Mouse (Mus musculus) kidney, adult 2 months (tissue): ENCODE measurements at regions not wholly inside any gene's neighbourhood (a gene's known extent, or its start where the extent isn't known, plus 50 kb on each side); places are given as distances from the start of the nearest gene placed in this dataset.
"Not testable (repeated sequence)": the region's sequence is repeated elsewhere in the genome, so short reads cannot be mapped to it uniquely, and the experiment has no call there.

Experiments
- DNase-seq: peaks from one replicate; pipeline ENCODE4 v3.0.0; 2021
- H3K27ac ChIP-seq: fragments of 200-500 bp; 2 replicates; pipeline ENCODE4 v1.5.1; 2012; ENCODE audit warnings: low read depth, low read length, control low read depth, inconsistent platforms; ENCODE audit not compliant: insufficient read depth
- H3K27me3 ChIP-seq: fragments of 200-500 bp; replicated peaks from 2 replicates; pipeline ENCODE4 v1.6.1; 2012; ENCODE audit warnings: mild to moderate bottlenecking, moderate library complexity, low read length, inconsistent platforms; ENCODE audit not compliant: control insufficient read depth, insufficient read depth
- H3K36me3 ChIP-seq: fragments of 200-500 bp; 2 replicates; pipeline ENCODE4 v1.6.1; 2012; ENCODE audit warnings: mild to moderate bottlenecking, moderate library complexity, low read length, inconsistent platforms; ENCODE audit not compliant: control insufficient read depth, insufficient read depth
- H3K4me1 ChIP-seq: fragments of 200-500 bp; 2 replicates; pipeline ENCODE4 v1.6.1; 2011; ENCODE audit warnings: low read length; ENCODE audit not compliant: control insufficient read depth, insufficient read depth
- H3K4me3 ChIP-seq: fragments of 200-500 bp; 2 replicates; pipeline ENCODE4 v1.5.1; 2011; ENCODE audit warnings: mild to moderate bottlenecking, low read depth, low read length, control low read depth; ENCODE audit not compliant: insufficient read depth
- CTCF ChIP-seq: fragments of 200-500 bp; conservative IDR thresholded peaks from 2 replicates; pipeline ENCODE4 v1.5.1; 2011; ENCODE audit warnings: low read depth, mild to moderate bottlenecking, control low read depth, low read length, moderate library complexity, mixed read lengths; ENCODE audit not compliant: insufficient read depth, insufficient read length
- POLR2A ChIP-seq: fragments of 200-500 bp; IDR thresholded peaks from one replicate; pipeline ENCODE4 v1.6.1; 2011; ENCODE audit warnings: low read depth, low read length, control low read depth
- WGBS: fragments of 180-500 bp; shearing (Covaris S2); methylation state at CpG from one replicate; pipeline ENCODE4 v1.1.7; 2018; 5-methylcytosine and 5-hydroxymethylcytosine counted together

- no peak for DNase-seq
- TF ChIP-seq POLR2A (no peak), CTCF (no peak)
- WGBS: 43% methylated on average over 1 of the region's 1 CpGs
- H3K4me1 ChIP-seq: no peaks in the 10 kb centered on the region
- no peaks in the 10 kb centered on the region for H3K36me3 ChIP-seq
- H3K4me3 ChIP-seq: no peak overlapping the region
- no peak overlapping the region for H3K27ac ChIP-seq
- H3K27me3 ChIP-seq: no peaks in the 10 kb centered on the region
Observed at GRCm38 (mm10) chr3:118194754-118195153, 326.0 kb upstream of the Snx7 start.

- no peak for DNase-seq
- no peaks in the 10 kb centered on the region for H3K36me3 ChIP-seq
- TF ChIP-seq POLR2A (no peak), CTCF (no peak)
- H3K27me3 ChIP-seq: no peaks in the 10 kb centered on the region
- no peaks in the 10 kb centered on the region for H3K4me1 ChIP-seq
- H3K4me3 ChIP-seq: no peak overlapping the region
- no peak overlapping the region for H3K27ac ChIP-seq
Observed at GRCm38 (mm10) chr3:118189382-118189781, 320.6 kb upstream of the Snx7 start.

DNA sequence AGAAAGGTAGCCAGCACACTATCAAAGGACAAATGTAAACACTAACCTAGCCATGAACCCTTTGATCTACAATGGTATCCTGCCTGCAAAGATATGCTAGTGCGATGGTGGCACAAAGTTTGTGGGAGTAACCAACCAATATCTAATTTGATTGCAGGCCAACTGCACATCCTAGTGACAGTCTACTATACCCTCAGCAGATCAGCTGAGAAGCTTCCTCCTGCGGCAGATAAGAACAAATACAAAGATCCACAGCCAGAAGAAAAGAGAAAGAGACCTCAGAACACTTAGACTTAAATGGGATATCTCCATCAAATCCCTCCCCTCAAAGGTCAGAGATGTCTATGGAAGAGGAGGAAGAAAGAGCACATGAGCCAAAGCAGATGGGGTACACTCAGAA, 308.7 kb upstream of the Snx7 start:
- Histone ChIP-seq H3K4me3 (no peak overlapping the region), H3K4me1 (no peaks in the 10 kb centered on the region), H3K27me3 (no peaks in the 10 kb centered on the region), H3K27ac (no peak overlapping the region), H3K36me3 (no peaks in the 10 kb centered on the region)
- no peak for TF ChIP-seq POLR2A
- TF ChIP-seq CTCF: no peak
- 94% methylated on average over 2 of the region's 2 CpGs for WGBS
- DNase-seq: no peak

GRCm38 (mm10) chr3:118162916-118163315, 294.2 kb upstream of the Snx7 start:
- H3K27ac ChIP-seq: no peak overlapping the region
- 63% methylated on average over 2 of the region's 2 CpGs for WGBS
- H3K36me3 ChIP-seq: no peaks in the 10 kb centered on the region
- H3K4me3 ChIP-seq: no peak overlapping the region
- no peaks in the 10 kb centered on the region for H3K27me3 ChIP-seq
- DNase-seq: no peak
- TF ChIP-seq POLR2A (no peak), CTCF (no peak)
- H3K4me1 ChIP-seq: no peaks in the 10 kb centered on the region

- no peak for DNase-seq
- TF ChIP-seq POLR2A: no peak
- TF ChIP-seq CTCF: no peak
- WGBS: 94% methylated on average over 1 of the region's 1 CpGs
- no peaks in the 10 kb centered on the region for H3K27me3 ChIP-seq
- H3K27ac ChIP-seq: no peak overlapping the region
- H3K36me3 ChIP-seq: no peaks in the 10 kb centered on the region
- no peaks in the 10 kb centered on the region for H3K4me1 ChIP-seq
- H3K4me3 ChIP-seq: no peak overlapping the region
Observed at GRCm38 (mm10) chr3:118144788-118145187, 276.1 kb upstream of the Snx7 start.

DNA sequence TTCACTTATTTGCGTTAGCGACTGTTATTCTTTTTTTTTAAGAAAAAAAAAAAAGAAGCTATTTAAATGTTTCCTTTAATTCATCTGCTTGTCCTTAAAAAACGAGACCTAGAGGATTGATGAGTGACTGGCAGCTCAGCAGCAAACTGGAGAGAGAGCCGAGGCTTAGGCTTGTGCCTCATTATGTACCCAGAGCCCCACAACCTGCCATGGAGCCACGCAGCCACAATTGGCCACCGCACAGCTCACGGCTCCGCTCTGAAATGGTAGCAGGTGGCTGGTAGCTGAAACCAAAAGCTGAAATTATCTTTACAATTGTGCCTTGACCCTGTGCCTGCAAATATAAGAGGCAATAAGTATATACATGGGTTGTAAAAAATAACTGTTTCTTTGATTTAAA, 273.0 kb upstream of the Snx7 start:
- 84% methylated on average over 8 of the region's 8 CpGs for WGBS
- Histone ChIP-seq H3K27me3 (no peaks in the 10 kb centered on the region), H3K27ac (no peak overlapping the region), H3K4me1 (no peaks in the 10 kb centered on the region), H3K4me3 (no peak overlapping the region), H3K36me3 (no peaks in the 10 kb centered on the region)
- DNase-seq: no peak
- TF ChIP-seq CTCF (no peak), POLR2A (no peak)

GRCm38 (mm10) chr3:118140108-118140507, 271.4 kb upstream of the Snx7 start:
- Histone ChIP-seq H3K27me3 (no peaks in the 10 kb centered on the region), H3K4me1 (no peaks in the 10 kb centered on the region), H3K36me3 (no peaks in the 10 kb centered on the region), H3K27ac (no peak overlapping the region), H3K4me3 (no peak overlapping the region)
- DNase-seq: no peak
- 29% methylated on average over 2 of the region's 2 CpGs for WGBS
- TF ChIP-seq POLR2A (no peak), CTCF (no peak)

GRCm38 (mm10) chr3:118128349-118128748, 259.6 kb upstream of the Snx7 start:
- 82% methylated on average over 1 of the region's 1 CpGs for WGBS

DNA sequence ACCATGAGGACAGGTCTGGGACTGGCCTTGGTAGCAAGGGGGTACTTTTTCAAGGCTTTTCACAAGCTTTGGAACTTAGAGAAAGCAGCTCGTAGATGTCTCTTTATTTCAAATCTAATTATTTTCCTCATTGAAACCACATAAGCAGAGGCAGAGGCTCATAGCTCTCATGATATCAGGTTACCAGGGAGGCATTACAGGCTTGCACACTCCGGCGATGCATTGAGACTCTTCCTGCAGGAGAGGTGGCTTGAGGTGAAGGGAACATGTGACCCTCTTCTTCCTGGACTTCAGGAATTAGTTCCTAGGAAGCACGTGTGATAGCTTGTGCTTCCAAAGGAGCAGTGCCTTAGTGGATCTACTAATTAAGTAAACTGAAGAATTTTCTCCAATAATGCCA, 233.9 kb upstream of the Snx7 start:
- TF ChIP-seq POLR2A (no peak), CTCF (no peak)
- H3K4me3 ChIP-seq: no peak overlapping the region
- no peak overlapping the region for H3K27ac ChIP-seq
- no peaks in the 10 kb centered on the region for H3K36me3 ChIP-seq
- no peaks in the 10 kb centered on the region for H3K4me1 ChIP-seq
- WGBS: 32% methylated on average over 4 of the region's 4 CpGs
- H3K27me3 ChIP-seq: no peaks in the 10 kb centered on the region
- DNase-seq: no peak

More at GRCm38 (mm10) chr3:118128349-118128748, 259.6 kb upstream of the Snx7 start:
- H3K4me1 ChIP-seq, DNase-seq, H3K27ac ChIP-seq, H3K27me3 ChIP-seq, H3K36me3 ChIP-seq, H3K4me3 ChIP-seq: not testable (repeated sequence)
